Mouse (Mus musculus): ENCODE data around the gene Tenm3. TPM values are rescaled to one million over a fixed set of nuclear protein-coding genes. Genes with fewer than 3 reads are reported as not detected.

Tenm3 gene
- polyA plus RNA-seq, 1 experiment from 2014 or later: 18.2 TPM

DNA sequence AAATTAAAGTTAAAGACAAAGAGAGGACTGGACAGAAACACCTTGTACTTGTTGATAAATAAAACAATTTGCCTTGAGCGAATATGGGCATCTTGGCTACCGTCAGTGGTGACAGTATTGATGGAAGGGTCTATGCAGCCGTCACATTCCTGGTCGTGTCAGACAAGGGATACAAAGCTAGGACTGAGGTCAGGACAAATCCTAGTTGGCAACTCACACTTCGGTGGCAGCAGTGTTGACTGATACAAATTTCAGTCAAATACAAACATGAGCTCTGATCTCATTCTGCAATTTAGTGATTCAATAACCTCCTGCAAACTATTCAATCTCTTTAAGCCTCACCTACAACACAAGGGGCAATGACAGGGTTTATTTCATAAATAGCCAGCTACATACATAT, 298.1 kb downstream of the Tenm3 start:
- no peaks in the 10 kb centered on the region for H3K9me3 ChIP-seq (replicated peaks; ENCODE audit: control insufficient read depth, low read length)

GRCm38 (mm10) chr8:48544840-48545239, 298.9 kb downstream of the Tenm3 start:
- H3K9ac ChIP-seq (ENCODE audit: low read depth, low read length): no peak overlapping the region
- WGBS (ENCODE audit: insufficient replicate concordance): 74% methylated on average over 7 of the region's 7 CpGs
- no peak overlapping the region for H3K27ac ChIP-seq (ENCODE audit: low read depth, low read length)
- no peak overlapping the region for H3K4me2 ChIP-seq
- no peaks in the 10 kb centered on the region for H3K27me3 ChIP-seq (ENCODE audit: control insufficient read depth, insufficient read depth, low read length)
- no peak overlapping the region for H3K4me3 ChIP-seq (ENCODE audit: low read depth, low read length)
- peaks cover 3% of the 10 kb centered on the region for H3K4me1 ChIP-seq (ENCODE audit: control insufficient read depth, insufficient read depth, low read length)
- H3K36me3 ChIP-seq (ENCODE audit: control insufficient read depth, insufficient read depth, low read length): no peaks in the 10 kb centered on the region
- ATAC-seq (replicated peaks; ENCODE audit: insufficient number of reproducible peaks, low FRiP score, low TSS enrichment): no peak
- H3K9me3 ChIP-seq (replicated peaks; ENCODE audit: control insufficient read depth, low read length): no peaks in the 10 kb centered on the region

More for the DNA sequence above, 298.1 kb downstream of the Tenm3 start:
- H3K9ac ChIP-seq (ENCODE audit: low read depth, low read length): no peak overlapping the region
- WGBS (ENCODE audit: insufficient replicate concordance): 57% methylated on average over 5 of the region's 5 CpGs
- H3K36me3 ChIP-seq (ENCODE audit: control insufficient read depth, insufficient read depth, low read length): no peaks in the 10 kb centered on the region
- H3K4me3 ChIP-seq (ENCODE audit: low read depth, low read length): no peak overlapping the region
- no peak overlapping the region for H3K4me2 ChIP-seq
- no peak for ATAC-seq (replicated peaks; ENCODE audit: insufficient number of reproducible peaks, low FRiP score, low TSS enrichment)
- H3K4me1 ChIP-seq (ENCODE audit: control insufficient read depth, insufficient read depth, low read length): peaks cover 3% of the 10 kb centered on the region
- no peak overlapping the region for H3K27ac ChIP-seq (ENCODE audit: low read depth, low read length)
- no peaks in the 10 kb centered on the region for H3K27me3 ChIP-seq (ENCODE audit: control insufficient read depth, insufficient read depth, low read length)

DNA sequence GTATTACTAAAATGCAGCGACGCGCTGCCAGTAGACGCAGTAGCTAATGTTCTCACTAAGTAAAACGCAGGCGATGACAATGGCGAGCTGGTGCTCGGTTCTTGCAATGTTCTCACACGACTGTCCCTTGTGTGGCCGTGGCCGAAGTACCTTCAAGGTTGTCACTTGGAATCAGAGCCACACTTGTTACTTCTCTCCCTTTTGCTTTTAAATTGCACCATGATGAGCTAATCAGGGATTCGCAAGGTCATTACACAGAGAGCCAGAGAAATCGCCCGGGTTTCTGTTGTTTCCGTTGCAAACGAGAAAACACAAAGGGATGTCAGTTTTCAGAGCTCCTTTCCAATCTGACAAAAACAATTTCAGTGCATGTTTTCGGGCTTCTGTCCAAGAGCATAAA, 301.6 kb downstream of the Tenm3 start:
- no peak overlapping the region for H3K9ac ChIP-seq (ENCODE audit: low read depth, low read length)
- H3K4me2 ChIP-seq: no peak overlapping the region
- no peaks in the 10 kb centered on the region for H3K36me3 ChIP-seq (ENCODE audit: control insufficient read depth, insufficient read depth, low read length)
- H3K4me3 ChIP-seq (ENCODE audit: low read depth, low read length): no peak overlapping the region
- no peaks in the 10 kb centered on the region for H3K9me3 ChIP-seq (replicated peaks; ENCODE audit: control insufficient read depth, low read length)
- ATAC-seq (replicated peaks; ENCODE audit: insufficient number of reproducible peaks, low FRiP score, low TSS enrichment): no peak
- H3K27ac ChIP-seq (ENCODE audit: low read depth, low read length): no peak overlapping the region
- 87% methylated on average over 17 of the region's 17 CpGs for WGBS (ENCODE audit: insufficient replicate concordance)
- H3K27me3 ChIP-seq (ENCODE audit: control insufficient read depth, insufficient read depth, low read length): no peaks in the 10 kb centered on the region
- peaks cover 3% of the 10 kb centered on the region for H3K4me1 ChIP-seq (ENCODE audit: control insufficient read depth, insufficient read depth, low read length)

DNA sequence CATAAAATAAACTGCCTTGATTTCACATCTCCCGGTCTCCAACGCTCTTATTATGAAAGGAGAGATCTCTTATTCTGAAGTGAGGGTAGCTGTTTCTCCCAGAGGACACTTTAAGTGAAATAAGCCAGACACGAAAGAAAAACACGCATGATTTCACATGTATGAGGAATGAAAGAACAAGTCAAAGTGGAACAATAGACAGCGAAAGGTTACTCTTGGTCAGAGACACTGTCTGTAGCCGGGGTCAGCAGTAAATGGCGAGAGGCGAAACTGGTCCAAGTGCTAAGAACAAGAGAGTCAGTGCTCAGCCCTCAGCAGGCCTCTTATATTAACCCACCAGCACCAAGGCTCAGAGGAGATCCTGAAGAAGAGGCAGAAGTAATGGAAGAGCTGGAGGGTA, 302.9 kb downstream of the Tenm3 start:
- Histone ChIP-seq H3K9ac (ENCODE audit: low read depth, low read length) (no peak overlapping the region), H3K27ac (ENCODE audit: low read depth, low read length) (no peak overlapping the region), H3K4me3 (ENCODE audit: low read depth, low read length) (no peak overlapping the region)

GRCm38 (mm10) chr8:48535833-48536232, 307.9 kb downstream of the Tenm3 start:
- Histone ChIP-seq H3K4me1 (ENCODE audit: control insufficient read depth, insufficient read depth, low read length) (no peaks in the 10 kb centered on the region; the same call in 1 of the 2 replicates), H3K27ac (ENCODE audit: low read depth, low read length) (no peak overlapping the region), H3K4me2 (no peak overlapping the region), H3K9ac (ENCODE audit: low read depth, low read length) (no peak overlapping the region), H3K4me3 (ENCODE audit: low read depth, low read length) (no peak overlapping the region), H3K9me3 (replicated peaks; ENCODE audit: control insufficient read depth, low read length) (no peaks in the 10 kb centered on the region), H3K27me3 (ENCODE audit: control insufficient read depth, insufficient read depth, low read length) (no peaks in the 10 kb centered on the region), H3K36me3 (ENCODE audit: control insufficient read depth, insufficient read depth, low read length) (no peaks in the 10 kb centered on the region)
- no peak for ATAC-seq (replicated peaks; ENCODE audit: insufficient number of reproducible peaks, low FRiP score, low TSS enrichment)
- WGBS (ENCODE audit: insufficient replicate concordance): 89% methylated on average over 3 of the region's 3 CpGs

More for the DNA sequence above, 302.9 kb downstream of the Tenm3 start:
- H3K9me3 ChIP-seq (replicated peaks; ENCODE audit: control insufficient read depth, low read length): no peaks in the 10 kb centered on the region
- H3K4me1 ChIP-seq (ENCODE audit: control insufficient read depth, insufficient read depth, low read length): peaks cover 3% of the 10 kb centered on the region
- ATAC-seq (replicated peaks; ENCODE audit: insufficient number of reproducible peaks, low FRiP score, low TSS enrichment): no peak
- H3K4me2 ChIP-seq: no peak overlapping the region
- WGBS (ENCODE audit: insufficient replicate concordance): 58% methylated on average over 8 of the region's 8 CpGs
- H3K36me3 ChIP-seq (ENCODE audit: control insufficient read depth, insufficient read depth, low read length): no peaks in the 10 kb centered on the region
- no peaks in the 10 kb centered on the region for H3K27me3 ChIP-seq (ENCODE audit: control insufficient read depth, insufficient read depth, low read length)

- H3K4me1 ChIP-seq (ENCODE audit: control insufficient read depth, insufficient read depth, low read length): no peaks in the 10 kb centered on the region
- no peaks in the 10 kb centered on the region for H3K9me3 ChIP-seq (replicated peaks; ENCODE audit: control insufficient read depth, low read length)
- H3K4me2 ChIP-seq: no peak overlapping the region
- WGBS (ENCODE audit: insufficient replicate concordance): 77% methylated on average over 5 of the region's 5 CpGs
- H3K27me3 ChIP-seq (ENCODE audit: control insufficient read depth, insufficient read depth, low read length): no peaks in the 10 kb centered on the region
- no peak overlapping the region for H3K4me3 ChIP-seq (ENCODE audit: low read depth, low read length)
- no peaks in the 10 kb centered on the region for H3K36me3 ChIP-seq (ENCODE audit: control insufficient read depth, insufficient read depth, low read length)
- no peak overlapping the region for H3K9ac ChIP-seq (ENCODE audit: low read depth, low read length)
- no peak for ATAC-seq (replicated peaks; ENCODE audit: insufficient number of reproducible peaks, low FRiP score, low TSS enrichment)
- no peak overlapping the region for H3K27ac ChIP-seq (ENCODE audit: low read depth, low read length)
Measured at GRCm38 (mm10) chr8:48531795-48532194, 312.0 kb downstream of the Tenm3 start.

DNA sequence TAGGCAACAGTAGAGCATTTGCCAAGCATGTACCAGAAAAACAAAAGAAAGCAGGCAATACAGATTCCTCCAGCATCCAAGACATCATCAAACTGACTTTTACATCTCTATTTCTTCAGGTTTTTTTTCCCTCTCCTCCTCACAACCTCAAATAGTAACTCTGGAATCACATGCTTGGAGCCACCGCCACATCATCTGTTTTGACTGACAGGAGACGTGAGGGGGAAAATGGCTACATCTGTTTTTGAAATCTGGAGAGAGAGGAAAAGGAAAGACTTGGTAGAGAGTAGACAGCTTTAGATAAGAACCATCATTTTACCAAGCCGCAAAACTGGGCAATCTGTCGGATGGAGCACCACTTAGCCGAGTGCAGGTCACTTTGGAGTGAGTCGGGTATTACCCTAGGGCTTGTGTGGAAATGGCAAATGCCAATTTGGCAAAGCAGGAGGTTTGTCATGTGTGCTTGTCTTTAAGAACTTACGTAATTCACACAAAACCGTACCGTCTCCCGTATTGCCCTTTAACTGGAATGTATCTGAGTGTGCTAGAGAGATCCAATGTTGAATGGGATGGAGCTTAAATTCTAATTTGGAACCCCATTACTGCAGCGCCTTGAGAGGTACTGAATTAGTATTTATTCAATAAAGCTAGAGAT, 312.7 kb downstream of the Tenm3 start:
- no peaks in the 10 kb centered on the region for H3K36me3 ChIP-seq (ENCODE audit: control insufficient read depth, insufficient read depth, low read length)
- 85% methylated on average over 11 of the region's 11 CpGs for WGBS (ENCODE audit: insufficient replicate concordance)
- ATAC-seq (replicated peaks; ENCODE audit: insufficient number of reproducible peaks, low FRiP score, low TSS enrichment): no peak
- H3K4me3 ChIP-seq (ENCODE audit: low read depth, low read length): no peak overlapping the region
- H3K9ac ChIP-seq (ENCODE audit: low read depth, low read length): no peak overlapping the region
- no peak overlapping the region for H3K4me2 ChIP-seq
- H3K9me3 ChIP-seq (replicated peaks; ENCODE audit: control insufficient read depth, low read length): no peaks in the 10 kb centered on the region
- no peak overlapping the region for H3K27ac ChIP-seq (ENCODE audit: low read depth, low read length)
- H3K4me1 ChIP-seq (ENCODE audit: control insufficient read depth, insufficient read depth, low read length): no peaks in the 10 kb centered on the region
- no peaks in the 10 kb centered on the region for H3K27me3 ChIP-seq (ENCODE audit: control insufficient read depth, insufficient read depth, low read length)

DNA sequence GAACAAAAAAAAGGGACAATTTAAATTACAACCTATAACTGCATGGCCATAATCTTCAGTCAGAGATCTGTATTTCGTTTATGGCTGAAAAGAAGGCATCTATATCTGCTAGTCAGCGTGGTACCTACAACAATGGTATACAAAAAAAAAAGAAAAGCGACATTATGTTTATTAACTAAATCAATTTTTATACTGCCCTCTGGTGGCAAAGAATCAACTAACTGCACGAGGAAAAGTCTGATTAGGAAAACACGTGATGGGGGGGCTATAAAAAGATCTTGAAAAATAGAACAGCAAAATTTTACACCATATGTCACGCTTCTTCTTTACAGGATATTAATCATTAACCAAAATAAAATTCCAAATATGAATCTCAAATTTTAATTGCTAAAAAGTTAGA, 316.3 kb downstream of the Tenm3 start:
- no peak for ATAC-seq (replicated peaks; ENCODE audit: insufficient number of reproducible peaks, low FRiP score, low TSS enrichment)
- H3K4me1 ChIP-seq (ENCODE audit: control insufficient read depth, insufficient read depth, low read length): no peaks in the 10 kb centered on the region

DNA sequence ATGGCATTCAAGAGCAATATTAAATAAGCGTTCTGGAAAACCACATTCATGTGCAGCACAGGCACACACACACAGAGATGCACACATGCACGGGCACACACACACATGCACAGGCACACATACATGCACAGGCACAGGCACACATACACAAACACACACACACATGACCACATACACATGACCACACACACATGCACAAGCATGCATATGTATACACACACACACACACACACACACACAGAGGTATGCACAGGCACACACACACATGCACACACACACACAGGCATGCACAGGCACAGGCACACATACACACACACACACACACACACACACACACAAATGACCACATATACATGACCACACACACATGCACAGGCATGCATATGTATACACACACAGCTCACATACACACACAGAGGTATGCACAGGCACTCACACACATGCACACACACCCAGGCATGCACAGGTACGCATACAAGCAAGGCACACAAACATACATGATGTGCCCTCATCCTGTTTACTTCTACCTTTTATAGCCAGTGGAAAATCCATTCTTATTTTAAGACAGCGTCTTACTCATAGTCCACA, 321.1 kb downstream of the Tenm3 start:
- WGBS (ENCODE audit: insufficient replicate concordance): 85% methylated on average over 4 of the region's 4 CpGs
- H3K27ac ChIP-seq (ENCODE audit: low read depth, low read length): no peak overlapping the region
- no peak for ATAC-seq (replicated peaks; ENCODE audit: insufficient number of reproducible peaks, low FRiP score, low TSS enrichment)

More for the DNA sequence above, 316.3 kb downstream of the Tenm3 start:
- H3K27me3 ChIP-seq (ENCODE audit: control insufficient read depth, insufficient read depth, low read length): no peaks in the 10 kb centered on the region
- H3K36me3 ChIP-seq (ENCODE audit: control insufficient read depth, insufficient read depth, low read length): no peaks in the 10 kb centered on the region
- no peak overlapping the region for H3K4me3 ChIP-seq (ENCODE audit: low read depth, low read length)
- H3K9me3 ChIP-seq (replicated peaks; ENCODE audit: control insufficient read depth, low read length): no peaks in the 10 kb centered on the region
- no peak overlapping the region for H3K4me2 ChIP-seq
- H3K27ac ChIP-seq (ENCODE audit: low read depth, low read length): no peak overlapping the region
- no peak overlapping the region for H3K9ac ChIP-seq (ENCODE audit: low read depth, low read length)
- WGBS (ENCODE audit: insufficient replicate concordance): 30% methylated on average over 6 of the region's 6 CpGs

More for the DNA sequence above, 321.1 kb downstream of the Tenm3 start:
- Histone ChIP-seq H3K4me3 (ENCODE audit: low read depth, low read length) (no peak overlapping the region), H3K27me3 (ENCODE audit: control insufficient read depth, insufficient read depth, low read length) (no peaks in the 10 kb centered on the region), H3K9ac (ENCODE audit: low read depth, low read length) (no peak overlapping the region), H3K4me2 (no peak overlapping the region), H3K36me3 (ENCODE audit: control insufficient read depth, insufficient read depth, low read length) (no peaks in the 10 kb centered on the region), H3K4me1 (ENCODE audit: control insufficient read depth, insufficient read depth, low read length) (no peaks in the 10 kb centered on the region), H3K9me3 (replicated peaks; ENCODE audit: control insufficient read depth, low read length) (no peaks in the 10 kb centered on the region)

Measured in heart, embryonic 11.5 days (tissue).